Mouse (Mus musculus): ENCODE data around the gene Wtip. TPM values are rescaled to one million over a fixed set of nuclear protein-coding genes. Genes with fewer than 3 reads are reported as not detected.
"Not testable (repeated sequence)": the region's sequence is repeated elsewhere in the genome, so short reads cannot be mapped to it uniquely, and the experiment has no call there.

The Wtip gene
- total RNA-seq, 2 experiments from 2014 or later: 24.4 to 28.6 TPM

- intact Hi-C loops (cut with DNase I): no loop called here
These were observed 9.9 kb downstream of the Wtip start for GRCm38 (mm10) chr7:34122987-34123720.

GRCm38 (mm10) chr7:34120636-34121035, 12.4 kb downstream of the Wtip start:
- intact Hi-C loops (cut with DNase I); DNase-seq: not testable (repeated sequence)

More at GRCm38 (mm10) chr7:34122987-34123720, 9.9 kb downstream of the Wtip start:
- no peak for DNase-seq

GRCm38 (mm10) chr7:34116601-34117000, 16.5 kb downstream of the Wtip start:
- intact Hi-C loops (cut with DNase I): no loop called here
- DNase-seq: peak; percentile 30

- DNase-seq: no peak
- intact Hi-C loops (cut with DNase I): no loop called here
These were observed 23.9 kb downstream of the Wtip start for GRCm38 (mm10) chr7:34109190-34109589.

- intact Hi-C loops (cut with DNase I): no loop called here
- DNase-seq: no peak
These were observed 31.8 kb downstream of the Wtip start for GRCm38 (mm10) chr7:34101276-34101675.

- no peak for DNase-seq
- intact Hi-C loops (cut with DNase I): no loop called here
These were observed 33.1 kb downstream of the Wtip start for GRCm38 (mm10) chr7:34100002-34100401.

GRCm38 (mm10) chr7:34094911-34095481, 38.1 kb downstream of the Wtip start, which contains the start of gene Scgb1b30:
Scgb1b30 (plus strand) TSS chr7:34095431.
- intact Hi-C loops (cut with DNase I): no loop called here
- no peak for DNase-seq

- DNase-seq: not testable (repeated sequence)
These were observed 64.9 kb downstream of the Wtip start for GRCm38 (mm10) chr7:34068132-34068531.

More at GRCm38 (mm10) chr7:34068132-34068531, 64.9 kb downstream of the Wtip start:
- intact Hi-C loops (cut with DNase I): not testable (repeated sequence)

Other genes with a start within 250 kb of the Wtip start
- gene Scgb2b26, start 188.2 kb downstream of the Wtip start, total RNA-seq (2021): not detected
- gene Scgb2b27, start 119.3 kb downstream of the Wtip start, total RNA-seq (2021): not detected
- not detected for gene Scgb1b27, start 111.8 kb downstream of the Wtip start, total RNA-seq (2021)
- not detected for gene Scgb1b30, start 37.8 kb downstream of the Wtip start, total RNA-seq (2021)
- gene Uba2, start 36.3 kb upstream of the Wtip start, total RNA-seq (2021): 10 to 100 TPM; 83.1 to 84.0 TPM
- gene Pdcd2l, start 63.4 kb upstream of the Wtip start, total RNA-seq (2021): 10 to 100 TPM; 30.4 to 30.6 TPM
- 100 to 1,000 TPM; 317 to 394 TPM for gene Gpi1, start 97.1 kb upstream of the Wtip start, total RNA-seq (2021)
- gene Gm6096, start 117.8 kb upstream of the Wtip start, total RNA-seq (2021): not detected
- 10 to 100 TPM; 50.3 to 64.9 TPM for gene 4931406P16Rik, start 180.3 kb upstream of the Wtip start, total RNA-seq (2021)